Mouse (Mus musculus) hindbrain, postnatal 0 days (tissue): ENCODE data around the gene Ccdc180. TPM values are rescaled to one million over a fixed set of nuclear protein-coding genes. Genes with fewer than 3 reads are reported as not detected.

ENCODE experiments used
- ATAC-seq: fragments of 200-750 bp; cut with Nextera tagmentation; 2 replicates; pipeline ENCODE4 v1.8.0; 2017; ENCODE audit warnings: mild to moderate bottlenecking, moderate TSS enrichment, moderate library complexity
- DNase-seq: peaks from one replicate; pipeline ENCODE4 v3.0.0-alpha.2; 2015; ENCODE audit warnings: low spot score
- H3K27ac ChIP-seq: fragments of 300-500 bp; sonication (generic); 2 replicates; pipeline ENCODE4 v1.5.1; 2014; ENCODE audit warnings: mild to moderate bottlenecking
- H3K27me3 ChIP-seq: fragments of 300-500 bp; sonication (generic); 2 replicates; pipeline ENCODE4 v1.6.1; 2014; ENCODE audit warnings: low read length, mixed read lengths; ENCODE audit not compliant: insufficient read depth
- H3K36me3 ChIP-seq: fragments of 300-500 bp; sonication (generic); 2 replicates; pipeline ENCODE4 v1.6.1; 2014; ENCODE audit warnings: low read length, mixed read lengths; ENCODE audit not compliant: insufficient read depth
- H3K4me1 ChIP-seq: fragments of 300-500 bp; sonication (generic); 2 replicates; pipeline ENCODE4 v1.6.1; 2014; ENCODE audit warnings: antibody characterized with exemption, low read length, mixed read lengths; ENCODE audit not compliant: insufficient read depth
- H3K4me2 ChIP-seq: fragments of 300-500 bp; sonication (generic); 2 replicates; pipeline ENCODE4 v1.6.1; 2014; ENCODE audit warnings: low read depth, mild to moderate bottlenecking, low read length, moderate library complexity, mixed read lengths
- H3K4me3 ChIP-seq: fragments of 300-500 bp; sonication (generic); 2 replicates; pipeline ENCODE4 v1.5.1; 2014; ENCODE audit warnings: low read length
- H3K9ac ChIP-seq: fragments of 300-500 bp; sonication (generic); replicated peaks from 2 replicates; pipeline ENCODE4 v1.6.1; 2014; ENCODE audit warnings: mild to moderate bottlenecking, low read length, moderate library complexity, mixed read lengths
- H3K9me3 ChIP-seq: fragments of 300-500 bp; sonication (generic); 2 replicates; pipeline ENCODE4 v1.6.1; 2016; ENCODE audit warnings: low read length, mixed read lengths
- CTCF ChIP-seq: IDR thresholded peaks from 2 replicates; pipeline ENCODE4 v1.5.1; 2016; ENCODE audit warnings: antibody characterized with exemption, control low read depth, low read depth
- WGBS: fragments of 180-500 bp; shearing (Covaris S2); extraction: QIAGEN DNeasy Blood & Tissue Kit; methylation state at CpG from one replicate; pipeline ENCODE4 v1.1.7; 2014; 5-methylcytosine and 5-hydroxymethylcytosine counted together
- polyA plus RNA-seq: library from polyadenylated mRNA; unstranded; fragments of >200 nt; fragmentation: Nextera tagmentation; extraction: Ambion mirVana; gene quantifications from 2 replicates; pipeline ENCODE4 v1.2.1, GENCODE M21; 2015
- total RNA-seq: library from RNA; depleted of rRNA; stranded (reverse); fragments of >200 nt; gene quantifications from 2 replicates; pipeline ENCODE4 v1.2.3, GENCODE M21; 2014

The Ccdc180 gene
- total and polyA plus RNA-seq, 2 experiments from 2014 or later = 0.51 to 0.63 TPM

- H3K36me3 ChIP-seq = no peaks in the 10 kb centered on the region
- H3K9me3 ChIP-seq = no peaks in the 10 kb centered on the region
- TF ChIP-seq CTCF = no peak
- H3K4me2 ChIP-seq = no peak overlapping the region
- 30% methylated on average over 9 of the region's 9 CpGs for WGBS
- H3K27ac ChIP-seq = no peak overlapping the region
- H3K4me1 ChIP-seq = no peaks in the 10 kb centered on the region
- peak; percentile 33 for ATAC-seq
- H3K27me3 ChIP-seq = no peaks in the 10 kb centered on the region
- H3K4me3 ChIP-seq = no peak overlapping the region
- H3K9ac ChIP-seq = no peak overlapping the region
- DNase-seq = peak; percentile 51
These were observed 77.6 kb downstream of the Ccdc180 start for GRCm38 (mm10) chr4:45967479-45968341.

- H3K36me3 ChIP-seq = no peaks in the 10 kb centered on the region
- no peak overlapping the region for H3K9ac ChIP-seq
- TF ChIP-seq CTCF = no peak
- WGBS = 73% methylated on average over 2 of the region's 2 CpGs
- no peaks in the 10 kb centered on the region for H3K4me1 ChIP-seq
- no peak overlapping the region for H3K4me2 ChIP-seq
- DNase-seq (no peak), ATAC-seq (no peak)
- no peak overlapping the region for H3K4me3 ChIP-seq
- H3K27ac ChIP-seq = no peak overlapping the region
- no peaks in the 10 kb centered on the region for H3K27me3 ChIP-seq
- H3K9me3 ChIP-seq = no peaks in the 10 kb centered on the region
These were observed 78.9 kb downstream of the Ccdc180 start for GRCm38 (mm10) chr4:45969051-45969450.

- Histone ChIP-seq H3K4me1 (no peaks in the 10 kb centered on the region), H3K9me3 (no peaks in the 10 kb centered on the region), H3K4me3 (no peak overlapping the region), H3K27me3 (no peaks in the 10 kb centered on the region), H3K27ac (no peak overlapping the region), H3K9ac (no peak overlapping the region), H3K4me2 (no peak overlapping the region), H3K36me3 (no peaks in the 10 kb centered on the region)
- TF ChIP-seq CTCF = no peak
- ATAC-seq = no peak
- WGBS = 72% methylated on average over 7 of the region's 7 CpGs
- no peak for DNase-seq
These were observed 80.0 kb downstream of the Ccdc180 start for GRCm38 (mm10) chr4:45970048-45970560.

DNA sequence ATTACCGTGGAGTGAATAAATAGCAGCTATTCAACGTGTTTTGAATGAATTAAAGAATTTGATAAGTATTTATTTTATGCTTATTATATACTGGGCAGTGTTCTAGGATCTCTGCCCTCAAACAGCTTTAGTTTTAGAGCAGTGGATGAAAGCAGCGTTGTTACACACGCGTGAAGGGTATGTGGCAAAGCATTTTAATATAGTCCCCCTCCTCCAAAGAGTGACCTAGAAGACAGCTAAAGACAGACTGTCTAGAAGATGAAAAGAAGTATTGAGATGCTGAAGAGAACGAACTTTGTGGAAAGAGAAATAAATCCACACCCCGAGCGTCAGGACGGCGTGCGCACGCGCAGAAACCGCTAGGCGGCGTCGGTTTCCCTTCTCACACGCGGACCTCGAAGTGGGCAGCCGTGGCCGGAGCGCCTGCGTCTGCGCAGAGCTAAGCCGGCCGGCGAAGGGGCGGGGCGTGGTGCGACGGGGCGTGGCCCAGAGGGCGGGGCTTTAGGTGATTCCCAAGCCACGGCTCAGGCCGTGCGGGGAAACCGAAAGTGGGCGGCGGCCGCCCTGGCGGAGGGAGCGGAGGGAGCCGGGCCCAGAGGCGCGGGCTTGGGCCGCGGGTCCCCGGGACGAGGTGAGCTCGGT lies 81.8 kb downstream of the Ccdc180 start:
- WGBS = 3% methylated on average over 43 of the region's 51 CpGs
- H3K27me3 ChIP-seq = no peaks in the 10 kb centered on the region
- peak overlapping the region; percentile 68 for H3K4me2 ChIP-seq
- H3K27ac ChIP-seq = peak overlapping the region; percentile 78
- peak; percentile 82 for TF ChIP-seq CTCF
- peak; percentile 97 for DNase-seq
- peak; percentile 98 for ATAC-seq
- H3K9me3 ChIP-seq = no peaks in the 10 kb centered on the region
- H3K36me3 ChIP-seq = no peaks in the 10 kb centered on the region
- H3K4me3 ChIP-seq = peak overlapping the region; percentile 88
- no peaks in the 10 kb centered on the region for H3K4me1 ChIP-seq
- peak overlapping the region; percentile 83 for H3K9ac ChIP-seq

- peak overlapping the region; percentile 88 for H3K4me3 ChIP-seq
- no peaks in the 10 kb centered on the region for H3K9me3 ChIP-seq
- H3K4me2 ChIP-seq = peak overlapping the region; percentile 68
- no peaks in the 10 kb centered on the region for H3K27me3 ChIP-seq
- ATAC-seq = peak; percentile 81
- TF ChIP-seq CTCF = no peak
- under 1% methylated on average over 47 of the region's 53 CpGs for WGBS
- no peaks in the 10 kb centered on the region for H3K4me1 ChIP-seq
- H3K27ac ChIP-seq = peak overlapping the region; percentile 78
- H3K36me3 ChIP-seq = no peaks in the 10 kb centered on the region
- DNase-seq = peak; percentile 59
- peak overlapping the region; percentile 83 for H3K9ac ChIP-seq
These were observed 82.3 kb downstream of the Ccdc180 start for GRCm38 (mm10) chr4:45972448-45972854.

- H3K27ac ChIP-seq = peak overlapping the region; percentile 78
- H3K36me3 ChIP-seq = no peaks in the 10 kb centered on the region
- peak overlapping the region; percentile 83 for H3K9ac ChIP-seq
- DNase-seq = no peak
- peak overlapping the region; percentile 88 for H3K4me3 ChIP-seq
- H3K4me1 ChIP-seq = no peaks in the 10 kb centered on the region
- no peaks in the 10 kb centered on the region for H3K27me3 ChIP-seq
- peak overlapping the region; percentile 68 for H3K4me2 ChIP-seq
- ATAC-seq = 0 out of 2 replicates have a peak, but pooled peaks have one; percentile 8
- no peaks in the 10 kb centered on the region for H3K9me3 ChIP-seq
- no peak for TF ChIP-seq CTCF
- 20% methylated on average over 9 of the region's 9 CpGs for WGBS
These were observed 82.8 kb downstream of the Ccdc180 start for GRCm38 (mm10) chr4:45972951-45973350.
